Mouse (Mus musculus) limb, embryonic 12.5 days (tissue): ENCODE results near the gene Gm20532. TPM values are rescaled to one million over a fixed set of nuclear protein-coding genes. Genes with fewer than 3 reads are reported as not detected.

ENCODE experiments used
- ATAC-seq: fragments of 200-750 bp; cut with Nextera tagmentation; 2 replicates; pipeline ENCODE4 v1.8.0; 2017; ENCODE audit warnings: low read depth, moderate TSS enrichment; ENCODE audit not compliant: insufficient number of reproducible peaks, insufficient read depth, low FRiP score, low TSS enrichment
- H3K27ac ChIP-seq: fragments of 300-500 bp; sonication (generic); 2 replicates; pipeline ENCODE4 v1.5.1; 2016; ENCODE audit warnings: mild to moderate bottlenecking, moderate library complexity
- H3K27me3 ChIP-seq: fragments of 300-500 bp; sonication (generic); 2 replicates; pipeline ENCODE4 v1.6.1; 2016; ENCODE audit warnings: mild to moderate bottlenecking, moderate library complexity
- H3K36me3 ChIP-seq: fragments of 300-500 bp; sonication (generic); 2 replicates; pipeline ENCODE4 v1.6.1; 2016; ENCODE audit warnings: mild to moderate bottlenecking, moderate library complexity
- H3K4me1 ChIP-seq: fragments of 300-500 bp; sonication (generic); replicated peaks from 2 replicates; pipeline ENCODE4 v1.6.1; 2016
- H3K4me2 ChIP-seq: fragments of 300-500 bp; sonication (generic); 2 replicates; pipeline ENCODE4 v1.6.1; 2016; ENCODE audit warnings: mild to moderate bottlenecking, moderate library complexity
- H3K4me3 ChIP-seq: fragments of 300-500 bp; sonication (generic); replicated peaks from 2 replicates; pipeline ENCODE4 v1.5.1; 2016; ENCODE audit warnings: mild to moderate bottlenecking
- H3K9ac ChIP-seq: fragments of 300-500 bp; sonication (generic); replicated peaks from 2 replicates; pipeline ENCODE4 v1.6.1; 2016; ENCODE audit warnings: mild to moderate bottlenecking, moderate library complexity
- H3K9me3 ChIP-seq: fragments of 300-500 bp; sonication (generic); 2 replicates; pipeline ENCODE4 v1.6.1; 2016; ENCODE audit warnings: mild to moderate bottlenecking, moderate library complexity
- WGBS: fragments of 180-500 bp; shearing (Covaris S2); methylation state at CpG from one replicate; pipeline ENCODE4 v1.1.7; 2016; 5-methylcytosine and 5-hydroxymethylcytosine counted together
- polyA plus RNA-seq: library from polyadenylated mRNA; unstranded; fragments of >200 nt; fragmentation: Nextera tagmentation; extraction: Ambion mirVana; gene quantifications from 2 replicates; pipeline ENCODE4 v1.2.1, GENCODE M21; 2016

The Gm20532 gene
- polyA plus RNA-seq, 1 experiment from 2014 or later: 0.31 TPM

GRCm38 (mm10) chr2:26607056-26607910, 20.8 kb downstream of the Gm20532 start:
- no peak for ATAC-seq
- H3K4me1 ChIP-seq: peaks cover 14% of the 10 kb centered on the region
- no peak overlapping the region for H3K4me2 ChIP-seq
- H3K9me3 ChIP-seq: no peaks in the 10 kb centered on the region
- H3K27ac ChIP-seq: no peak overlapping the region
- no peaks in the 10 kb centered on the region for H3K36me3 ChIP-seq
- 40% methylated on average over 6 of the region's 6 CpGs for WGBS
- no peak overlapping the region; the same call in 1 of the 2 replicates for H3K9ac ChIP-seq
- H3K4me3 ChIP-seq: no peak overlapping the region
- H3K27me3 ChIP-seq: peaks cover 30% of the 10 kb centered on the region

- Histone ChIP-seq H3K9ac (no peak overlapping the region), H3K4me1 (0 out of 2 replicates have a peak, but pooled peaks cover 9% of the 10 kb centered on the region), H3K4me3 (no peak overlapping the region), H3K9me3 (no peaks in the 10 kb centered on the region), H3K4me2 (no peak overlapping the region), H3K27ac (no peak overlapping the region), H3K27me3 (peaks cover 21% of the 10 kb centered on the region), H3K36me3 (no peaks in the 10 kb centered on the region)
- ATAC-seq: no peak
These were observed 22.3 kb downstream of the Gm20532 start for GRCm38 (mm10) chr2:26608781-26609180.

- 0 out of 2 replicates have a peak, but pooled peaks cover 9% of the 10 kb centered on the region for H3K4me1 ChIP-seq
- H3K9ac ChIP-seq: no peak overlapping the region
- ATAC-seq: no peak
- H3K27me3 ChIP-seq: peaks cover 21% of the 10 kb centered on the region
- H3K27ac ChIP-seq: no peak overlapping the region
- H3K36me3 ChIP-seq: no peaks in the 10 kb centered on the region
- H3K4me3 ChIP-seq: no peak overlapping the region
- H3K4me2 ChIP-seq: no peak overlapping the region
- no peaks in the 10 kb centered on the region for H3K9me3 ChIP-seq
These were observed 22.8 kb downstream of the Gm20532 start for GRCm38 (mm10) chr2:26609261-26609661.

- H3K9ac ChIP-seq: no peak overlapping the region
- 84% methylated on average over 3 of the region's 3 CpGs for WGBS
These were observed 24.1 kb downstream of the Gm20532 start for GRCm38 (mm10) chr2:26610526-26610925.

GRCm38 (mm10) chr2:26611054-26611453, 24.6 kb downstream of the Gm20532 start:
- H3K4me2 ChIP-seq: no peak overlapping the region
- H3K9me3 ChIP-seq: no peaks in the 10 kb centered on the region
- H3K27ac ChIP-seq: no peak overlapping the region
- H3K4me1 ChIP-seq: 0 out of 2 replicates have a peak, but pooled peaks cover 4% of the 10 kb centered on the region
- H3K27me3 ChIP-seq: peaks cover 16% of the 10 kb centered on the region; the same call in 1 of the 2 replicates
- H3K4me3 ChIP-seq: no peak overlapping the region
- H3K9ac ChIP-seq: no peak overlapping the region
- H3K36me3 ChIP-seq: no peaks in the 10 kb centered on the region
- ATAC-seq: no peak

More at GRCm38 (mm10) chr2:26610526-26610925, 24.1 kb downstream of the Gm20532 start:
- H3K27ac ChIP-seq: no peak overlapping the region
- H3K36me3 ChIP-seq: no peaks in the 10 kb centered on the region
- no peak overlapping the region for H3K4me3 ChIP-seq
- no peaks in the 10 kb centered on the region for H3K9me3 ChIP-seq
- ATAC-seq: no peak
- H3K4me1 ChIP-seq: 0 out of 2 replicates have a peak, but pooled peaks cover 4% of the 10 kb centered on the region
- H3K4me2 ChIP-seq: no peak overlapping the region
- peaks cover 18% of the 10 kb centered on the region; the same call in 1 of the 2 replicates for H3K27me3 ChIP-seq

GRCm38 (mm10) chr2:26611896-26612295, 25.5 kb downstream of the Gm20532 start:
- no peak overlapping the region for H3K4me3 ChIP-seq
- no peaks in the 10 kb centered on the region for H3K9me3 ChIP-seq
- H3K4me2 ChIP-seq: no peak overlapping the region
- ATAC-seq: no peak
- 0 out of 2 replicates have a peak, but pooled peaks cover 9% of the 10 kb centered on the region for H3K27me3 ChIP-seq
- 0 out of 2 replicates have a peak, but pooled peaks cover 4% of the 10 kb centered on the region for H3K4me1 ChIP-seq
- H3K36me3 ChIP-seq: no peaks in the 10 kb centered on the region
- H3K9ac ChIP-seq: no peak overlapping the region
- no peak overlapping the region for H3K27ac ChIP-seq

GRCm38 (mm10) chr2:26614903-26615302, 28.5 kb downstream of the Gm20532 start:
- H3K4me2 ChIP-seq: no peak overlapping the region
- WGBS: 78% methylated on average over 5 of the region's 5 CpGs

GRCm38 (mm10) chr2:26615459-26616124, 29.2 kb downstream of the Gm20532 start:
- Histone ChIP-seq H3K4me3 (no peak overlapping the region), H3K4me2 (no peak overlapping the region), H3K4me1 (no peaks in the 10 kb centered on the region), H3K27me3 (no peaks in the 10 kb centered on the region; the same call in 1 of the 2 replicates), H3K9ac (no peak overlapping the region), H3K27ac (no peak overlapping the region), H3K36me3 (no peaks in the 10 kb centered on the region), H3K9me3 (no peaks in the 10 kb centered on the region)
- ATAC-seq: no peak
- WGBS: 81% methylated on average over 4 of the region's 4 CpGs

More at GRCm38 (mm10) chr2:26614903-26615302, 28.5 kb downstream of the Gm20532 start:
- Histone ChIP-seq H3K27ac (no peak overlapping the region), H3K4me1 (no peaks in the 10 kb centered on the region), H3K27me3 (no peaks in the 10 kb centered on the region; the same call in 1 of the 2 replicates), H3K9ac (no peak overlapping the region), H3K9me3 (no peaks in the 10 kb centered on the region), H3K4me3 (no peak overlapping the region), H3K36me3 (no peaks in the 10 kb centered on the region)
- ATAC-seq: no peak

GRCm38 (mm10) chr2:26617331-26617730, 30.9 kb downstream of the Gm20532 start:
- no peak overlapping the region for H3K4me3 ChIP-seq
- 82% methylated on average over 6 of the region's 6 CpGs for WGBS
- H3K4me2 ChIP-seq: no peak overlapping the region
- H3K27me3 ChIP-seq: no peaks in the 10 kb centered on the region; the same call in 1 of the 2 replicates
- no peak overlapping the region for H3K9ac ChIP-seq
- no peak for ATAC-seq
- H3K9me3 ChIP-seq: no peaks in the 10 kb centered on the region
- H3K36me3 ChIP-seq: no peaks in the 10 kb centered on the region
- H3K4me1 ChIP-seq: no peaks in the 10 kb centered on the region
- H3K27ac ChIP-seq: no peak overlapping the region

GRCm38 (mm10) chr2:26617928-26618327, 31.5 kb downstream of the Gm20532 start:
- Histone ChIP-seq H3K36me3 (no peaks in the 10 kb centered on the region), H3K9ac (no peak overlapping the region), H3K4me2 (no peak overlapping the region), H3K27ac (no peak overlapping the region), H3K4me3 (no peak overlapping the region), H3K9me3 (no peaks in the 10 kb centered on the region), H3K27me3 (no peaks in the 10 kb centered on the region; the same call in 1 of the 2 replicates), H3K4me1 (no peaks in the 10 kb centered on the region)
- 68% methylated on average over 7 of the region's 7 CpGs for WGBS
- no peak for ATAC-seq

GRCm38 (mm10) chr2:26621246-26621645, 34.8 kb downstream of the Gm20532 start:
- H3K9ac ChIP-seq: no peak overlapping the region
- no peak overlapping the region for H3K27ac ChIP-seq
- H3K4me3 ChIP-seq: no peak overlapping the region
- H3K4me2 ChIP-seq: no peak overlapping the region
- 48% methylated on average over 2 of the region's 2 CpGs for WGBS
- no peak for ATAC-seq
- no peaks in the 10 kb centered on the region for H3K9me3 ChIP-seq
- H3K36me3 ChIP-seq: no peaks in the 10 kb centered on the region
- no peaks in the 10 kb centered on the region for H3K4me1 ChIP-seq
- no peaks in the 10 kb centered on the region; the same call in 1 of the 2 replicates for H3K27me3 ChIP-seq
